Mouse (Mus musculus) thymus, adult 2 months (tissue): Measurements from ENCODE around the gene Dscam. TPM values are rescaled to one million over a fixed set of nuclear protein-coding genes. Genes with fewer than 3 reads are reported as not detected.

Experiments
- DNase-seq: peaks from one replicate; pipeline ENCODE4 v3.0.0; 2021
- H3K27ac ChIP-seq: fragments of 200-500 bp; 2 replicates; pipeline ENCODE4 v1.5.1; 2012; ENCODE audit warnings: low read length, control low read depth; ENCODE audit not compliant: control insufficient read depth, insufficient read depth
- H3K27me3 ChIP-seq: fragments of 200-500 bp; 2 replicates; pipeline ENCODE4 v1.6.1; 2012; ENCODE audit warnings: mild to moderate bottlenecking, low read length, moderate library complexity, mixed read lengths; ENCODE audit not compliant: control insufficient read depth, insufficient read depth
- H3K36me3 ChIP-seq: fragments of 200-500 bp; 2 replicates; pipeline ENCODE4 v1.6.1; 2012; ENCODE audit warnings: mild to moderate bottlenecking, low read length, moderate library complexity; ENCODE audit not compliant: control insufficient read depth, insufficient read depth
- H3K4me1 ChIP-seq: fragments of 200-500 bp; replicated peaks from 2 replicates; pipeline ENCODE4 v1.6.1; 2012; ENCODE audit warnings: low read length; ENCODE audit not compliant: control insufficient read depth, insufficient read depth
- H3K4me3 ChIP-seq: fragments of 200-500 bp; 2 replicates; pipeline ENCODE4 v1.5.1; 2012; ENCODE audit warnings: mild to moderate bottlenecking, low read length, control low read depth, moderate library complexity; ENCODE audit not compliant: control insufficient read depth, insufficient read depth
- CTCF ChIP-seq: fragments of 200-500 bp; IDR thresholded peaks from 2 replicates; pipeline ENCODE4 v1.5.1; 2012; ENCODE audit warnings: mild to moderate bottlenecking, control low read depth, low read length, moderate library complexity, borderline replicate concordance; ENCODE audit not compliant: control insufficient read depth, poor library complexity, insufficient read depth; ENCODE audit errors: extremely low read depth
- POLR2A ChIP-seq: fragments of 200-500 bp; IDR thresholded peaks from 2 replicates; pipeline ENCODE4 v1.6.1; 2012; ENCODE audit warnings: mild to moderate bottlenecking, low read length, control low read depth, moderate library complexity; ENCODE audit not compliant: control insufficient read depth, poor library complexity, insufficient read depth; ENCODE audit errors: extremely low read depth
- WGBS: fragments of 180-500 bp; shearing (Covaris S2); methylation state at CpG from one replicate; pipeline ENCODE4 v1.1.7; 2018; 5-methylcytosine and 5-hydroxymethylcytosine counted together
- polyA plus RNA-seq: library from polyadenylated mRNA; depleted of rRNA; stranded (reverse); fragments of >200 nt; gene quantifications from 2 replicates; pipeline ENCODE4 v1.2.3, GENCODE M21; 2012

Dscam gene
- polyA plus RNA-seq, 1 experiment = 0.28 TPM

DNA sequence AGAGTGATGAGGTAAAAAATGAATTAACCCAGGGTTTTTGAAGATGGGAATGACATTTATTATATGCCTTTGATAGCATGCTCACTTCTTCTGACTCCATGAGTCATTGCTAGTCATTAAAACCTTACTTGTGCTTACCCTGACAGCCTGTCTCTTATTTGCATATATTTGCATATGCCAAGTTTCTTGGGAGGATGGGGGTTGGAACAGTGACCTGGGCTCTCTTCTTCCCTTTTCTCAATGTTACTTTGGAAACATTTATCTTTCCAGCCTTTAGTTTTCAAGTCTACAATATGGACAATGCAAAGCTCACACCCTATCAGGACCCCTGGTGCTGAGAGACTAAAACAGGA, 535.8 kb downstream of the Dscam start:
- Histone ChIP-seq H3K36me3 (no peaks in the 10 kb centered on the region), H3K4me1 (no peaks in the 10 kb centered on the region), H3K27ac (no peak overlapping the region), H3K4me3 (no peak overlapping the region), H3K27me3 (no peaks in the 10 kb centered on the region)
- no peak for TF ChIP-seq POLR2A
- no peak for TF ChIP-seq CTCF
- DNase-seq = no peak

DNA sequence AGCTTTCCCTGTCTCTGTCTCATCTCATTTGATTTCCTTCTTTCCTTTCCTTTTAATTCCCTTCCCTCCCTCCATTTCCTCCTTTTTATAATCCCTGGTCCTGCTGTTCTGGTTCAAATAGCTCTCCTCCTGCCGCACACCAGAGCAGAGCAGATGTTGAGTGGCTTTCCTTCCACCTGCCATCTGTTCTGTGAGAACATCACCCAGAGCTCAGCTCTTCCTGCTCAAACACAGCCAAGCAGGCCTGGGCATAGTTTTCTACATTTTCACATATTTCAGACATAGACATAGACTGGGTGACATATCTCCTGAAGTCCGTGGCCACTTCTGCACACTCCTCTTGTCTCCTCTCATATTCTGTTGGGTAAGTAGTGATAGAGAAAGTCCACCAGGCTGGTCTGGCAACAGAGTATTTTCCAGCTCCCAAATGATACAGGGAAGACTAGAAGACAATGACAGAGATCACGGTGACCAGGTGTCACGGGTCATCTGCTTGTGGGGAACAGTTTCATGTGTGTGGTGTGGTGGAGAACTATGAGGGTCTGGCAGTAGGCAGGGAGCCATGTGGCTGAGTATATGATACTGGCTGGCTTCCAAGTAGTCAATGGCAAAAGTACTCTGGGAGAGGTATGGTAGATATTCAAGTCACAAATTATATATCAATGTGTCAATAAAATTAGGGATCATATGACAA, 536.3 kb downstream of the Dscam start:
- DNase-seq = no peak
- 91% methylated on average over 4 of the region's 4 CpGs for WGBS
- H3K4me1 ChIP-seq = no peaks in the 10 kb centered on the region
- H3K27me3 ChIP-seq = no peaks in the 10 kb centered on the region
- H3K36me3 ChIP-seq = no peaks in the 10 kb centered on the region
- TF ChIP-seq CTCF (no peak), POLR2A (no peak)
- H3K27ac ChIP-seq = no peak overlapping the region
- no peak overlapping the region for H3K4me3 ChIP-seq

DNA sequence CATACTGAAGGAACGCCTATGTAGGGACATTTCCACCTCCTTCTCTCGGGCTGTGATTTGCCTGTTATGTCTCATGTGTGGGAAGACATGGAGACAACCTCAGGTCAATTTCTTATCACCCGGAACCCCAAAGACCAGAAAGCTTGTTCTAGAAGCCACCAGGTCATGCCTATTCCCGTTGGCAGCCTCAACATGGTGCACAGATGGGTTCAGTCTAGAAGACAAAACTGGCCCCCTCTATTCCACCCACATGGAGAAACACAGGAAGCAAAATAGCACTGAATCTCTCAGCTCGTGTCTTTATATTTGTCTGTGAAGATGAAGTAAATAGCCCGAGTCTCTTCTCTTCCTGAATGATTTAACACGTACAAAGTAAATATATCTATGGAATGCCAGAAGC, 540.3 kb downstream of the Dscam start:
- Histone ChIP-seq H3K36me3 (no peaks in the 10 kb centered on the region), H3K27me3 (no peaks in the 10 kb centered on the region), H3K4me1 (no peaks in the 10 kb centered on the region), H3K27ac (no peak overlapping the region), H3K4me3 (no peak overlapping the region)
- no peak for DNase-seq
- TF ChIP-seq CTCF (no peak), POLR2A (no peak)
- WGBS = 88% methylated on average over 7 of the region's 7 CpGs

DNA sequence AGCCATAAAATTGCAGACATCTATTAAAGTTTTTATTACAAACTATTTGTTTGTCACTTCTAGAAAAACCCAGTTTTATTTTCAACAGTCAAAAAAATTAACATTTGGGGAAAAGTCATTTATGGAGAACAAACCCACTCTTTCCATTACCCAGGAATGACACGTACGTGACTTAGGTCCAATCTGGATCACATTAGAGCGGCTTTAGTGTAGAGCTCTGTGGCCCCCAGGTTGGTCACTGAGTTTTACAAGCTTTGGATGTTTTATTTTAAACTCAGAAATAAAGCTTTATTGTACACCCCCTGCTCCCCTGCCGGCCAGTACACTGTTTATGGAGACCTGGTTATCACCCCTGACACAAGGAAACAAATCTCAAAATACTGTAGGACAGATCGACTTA, 540.9 kb downstream of the Dscam start:
- 95% methylated on average over 5 of the region's 5 CpGs for WGBS

DNA sequence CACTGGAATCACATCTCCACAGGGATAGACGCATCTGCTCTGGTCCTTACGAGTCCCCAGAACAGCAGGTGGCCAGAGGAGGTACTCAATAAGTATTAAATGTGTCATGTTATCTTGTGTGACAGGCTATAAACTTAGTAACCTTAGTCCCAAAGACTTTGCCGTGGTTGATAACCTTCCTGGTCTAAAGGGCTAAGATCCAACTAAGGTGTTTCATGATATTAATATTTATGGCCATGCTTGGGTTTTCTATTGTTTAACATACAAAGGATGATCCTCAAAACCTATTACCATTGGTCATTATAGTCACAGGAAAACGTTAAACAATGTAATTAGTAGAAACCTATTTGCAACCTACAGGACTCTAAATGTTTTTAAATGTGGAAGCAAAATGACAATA, 545.1 kb downstream of the Dscam start:
- Histone ChIP-seq H3K4me1 (no peaks in the 10 kb centered on the region), H3K4me3 (no peak overlapping the region), H3K36me3 (no peaks in the 10 kb centered on the region), H3K27me3 (no peaks in the 10 kb centered on the region), H3K27ac (no peak overlapping the region)
- 93% methylated on average over 4 of the region's 4 CpGs for whole genome bisulfite sequencing
- no peak for TF ChIP-seq CTCF
- no peak for TF ChIP-seq POLR2A
- DNase-seq = no peak

More for the DNA sequence above, 540.9 kb downstream of the Dscam start:
- H3K27ac ChIP-seq = no peak overlapping the region
- H3K36me3 ChIP-seq = no peaks in the 10 kb centered on the region
- H3K27me3 ChIP-seq = no peaks in the 10 kb centered on the region
- no peak overlapping the region for H3K4me3 ChIP-seq
- no peaks in the 10 kb centered on the region for H3K4me1 ChIP-seq
- DNase-seq = no peak
- TF ChIP-seq CTCF = no peak

DNA sequence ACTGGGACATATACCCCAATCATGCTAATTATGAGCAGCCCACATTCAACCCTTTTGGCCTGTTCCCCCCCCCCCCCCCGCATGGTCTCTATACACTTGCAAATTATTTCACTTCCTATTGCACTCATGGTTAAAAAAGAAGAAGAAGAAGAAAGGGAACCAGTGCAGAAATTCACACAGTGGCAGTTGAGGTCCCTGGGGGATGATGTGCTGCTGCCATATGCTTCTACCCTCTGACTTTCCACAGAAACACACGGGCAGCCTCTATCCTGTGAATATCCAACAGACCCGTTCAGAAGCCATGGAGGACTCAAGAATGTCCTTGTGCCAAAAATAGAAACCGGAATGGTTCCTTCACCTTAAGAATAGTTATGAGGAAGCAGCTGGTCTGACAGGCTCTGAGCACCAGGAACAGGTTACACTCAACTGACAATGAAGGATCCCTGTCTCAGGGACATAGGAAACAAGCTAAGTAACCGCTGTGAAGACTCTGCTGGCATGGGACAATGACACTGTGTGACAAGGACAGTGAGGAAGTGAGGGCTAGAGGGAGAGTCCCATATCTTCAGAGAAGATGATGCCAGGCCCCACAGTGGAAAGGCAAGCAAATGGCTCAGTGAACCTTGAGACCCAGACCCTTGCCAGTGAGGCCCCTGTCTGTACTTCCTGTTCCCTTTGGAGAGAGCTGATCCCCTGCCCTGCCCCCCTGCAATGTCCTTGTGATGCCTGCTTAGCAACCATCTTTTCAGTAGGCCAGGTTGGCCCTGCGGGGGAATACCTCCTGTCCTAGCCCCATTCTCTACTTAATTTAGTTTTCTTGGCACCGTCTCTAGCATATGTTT, 545.8 kb downstream of the Dscam start:
- TF ChIP-seq CTCF (no peak), POLR2A (no peak)
- DNase-seq = no peak
- no peaks in the 10 kb centered on the region for H3K27me3 ChIP-seq
- no peak overlapping the region for H3K27ac ChIP-seq
- no peaks in the 10 kb centered on the region for H3K4me1 ChIP-seq
- H3K4me3 ChIP-seq = no peak overlapping the region
- 43% methylated on average over 7 of the region's 7 CpGs for WGBS
- H3K36me3 ChIP-seq = no peaks in the 10 kb centered on the region
